Mouse (Mus musculus): ENCODE measurements around the gene Snx8.
A peak's percentile ranks its signal among the peaks of the same experiment; 100 is the strongest.

Gene Snx8

DNA sequence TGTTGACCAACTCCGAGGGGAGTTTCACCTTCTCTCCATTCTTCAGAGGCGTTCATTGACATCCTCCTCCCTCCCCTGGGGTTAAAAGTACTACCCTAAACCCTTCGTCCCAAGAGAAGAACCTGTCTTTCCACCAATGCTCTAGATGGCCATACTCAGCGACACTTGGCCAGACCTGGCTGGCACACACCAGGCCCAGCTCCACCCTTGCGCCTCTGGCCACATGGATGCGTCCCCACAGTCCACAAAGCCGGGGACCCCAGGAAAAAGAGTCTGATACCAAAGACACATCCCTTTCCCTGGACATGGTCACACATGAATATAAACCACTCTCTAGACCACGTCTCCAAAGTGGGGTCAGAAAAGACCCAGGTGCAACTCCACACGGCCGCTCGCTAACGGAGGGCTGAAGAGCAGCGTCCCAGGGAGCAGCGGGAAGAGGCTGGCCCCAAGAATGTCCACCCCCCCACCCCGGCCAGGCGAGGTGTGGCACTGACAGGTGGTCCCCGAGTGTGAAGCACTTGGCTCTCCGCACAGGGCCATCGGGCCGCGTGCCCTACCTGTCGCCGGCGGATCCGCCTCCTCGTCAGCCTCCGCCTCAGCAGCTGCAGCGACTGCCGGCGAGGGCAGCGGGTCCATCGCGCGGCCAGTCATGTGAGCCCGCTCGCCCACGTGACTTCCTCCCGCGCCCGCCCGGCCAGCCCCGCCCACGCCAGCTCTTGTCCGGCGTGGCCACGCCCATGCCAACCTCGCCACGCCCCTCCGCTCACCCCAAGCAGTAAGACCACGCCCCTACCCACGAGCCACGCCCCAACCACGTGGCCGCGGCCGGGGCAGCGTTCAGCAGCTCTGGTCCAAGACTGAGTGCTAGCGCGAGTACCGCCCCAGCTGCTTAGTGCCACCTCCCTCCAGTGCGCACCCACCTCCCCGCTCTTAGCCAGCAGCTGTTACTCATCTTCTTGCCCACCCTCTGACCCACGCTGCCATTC is at the start of gene Snx8:
Gene Snx8 (minus strand): TSS at position 675 of the 989 bp plus-strand sequence.
- peak; percentile 91 for DNase-seq (ENCODE audit: low spot score)

DNA sequence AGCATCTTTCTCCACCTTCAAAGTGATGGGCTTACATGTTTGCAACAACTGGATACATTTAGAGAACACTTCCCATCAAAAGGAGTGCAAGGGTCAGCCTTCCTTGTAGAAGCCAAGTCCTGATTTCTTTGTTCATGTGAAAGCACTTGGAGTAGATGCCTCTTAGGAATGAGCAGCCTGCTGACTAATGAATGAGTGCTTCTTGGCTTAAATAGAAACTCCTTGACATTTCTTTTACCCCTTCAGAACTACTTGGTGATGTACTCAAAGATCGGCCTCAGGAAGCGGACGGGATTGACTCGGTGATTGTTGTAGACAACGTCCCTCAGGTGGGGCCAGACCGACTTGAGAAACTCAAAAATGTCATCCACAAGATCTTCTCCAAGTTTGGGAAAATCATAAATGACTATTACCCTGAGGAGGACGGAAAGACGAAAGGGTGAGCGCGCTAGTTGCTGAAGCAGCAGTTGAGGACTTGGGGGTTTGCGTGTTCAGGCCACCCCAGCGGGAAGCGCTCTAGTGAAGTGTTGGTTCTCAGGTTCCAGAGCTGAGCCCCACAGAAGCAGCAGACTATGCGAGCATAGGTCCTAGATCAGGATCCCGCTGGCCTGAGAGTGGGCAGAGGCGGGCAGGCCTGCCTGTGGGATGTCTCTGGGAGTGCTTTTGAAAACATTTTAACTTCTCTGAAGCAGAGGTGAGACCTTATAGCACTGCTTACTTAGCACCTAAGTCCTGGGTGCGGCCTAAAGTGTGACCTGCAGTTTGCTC is 36.1 kb upstream of the Snx8 start:
- no peak for DNase-seq (ENCODE audit: low spot score)

GRCm38 (mm10) chr5:140420616-140421015 is 31.6 kb upstream of the Snx8 start:
- no peak for DNase-seq (ENCODE audit: low spot score)

DNA sequence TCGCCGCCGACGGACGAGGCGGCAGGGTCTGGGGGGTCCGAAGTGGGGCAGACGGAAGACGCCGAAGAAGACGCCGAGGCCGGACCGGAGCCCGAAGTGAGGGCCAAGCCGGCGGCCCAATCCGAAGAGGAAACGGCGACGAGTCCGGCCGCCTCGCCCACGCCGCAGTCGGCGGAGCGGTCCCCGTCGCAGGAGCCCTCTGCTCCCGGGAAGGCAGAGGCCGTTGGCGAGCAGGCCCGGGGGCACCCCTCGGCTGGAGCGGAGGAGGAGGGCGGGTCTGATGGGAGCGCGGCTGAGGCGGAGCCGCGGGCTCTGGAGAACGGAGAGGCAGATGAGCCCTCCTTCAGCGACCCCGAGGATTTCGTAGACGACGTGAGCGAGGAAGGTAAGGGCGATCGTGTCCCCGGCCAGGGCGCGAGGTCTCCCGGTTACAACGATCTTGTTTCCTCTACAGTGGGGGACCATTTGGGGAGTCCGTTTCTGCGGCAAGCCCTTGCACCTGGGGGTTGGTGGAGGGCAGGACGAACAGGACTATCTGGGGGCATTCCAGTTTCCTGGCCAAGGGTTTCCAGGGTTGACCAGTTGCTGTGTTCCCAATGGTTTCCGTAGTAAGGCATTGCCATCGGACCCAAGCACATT is 30.5 kb upstream of the Snx8 start:
- DNase-seq (ENCODE audit: low spot score): no peak

GRCm38 (mm10) chr5:140418489-140419441 is 29.7 kb upstream of the Snx8 start, which contains the start of gene Eif3b:
TSS of gene Eif3b (plus strand) at chr5:140419328.
- peak; percentile 85 for DNase-seq (ENCODE audit: low spot score)

DNA sequence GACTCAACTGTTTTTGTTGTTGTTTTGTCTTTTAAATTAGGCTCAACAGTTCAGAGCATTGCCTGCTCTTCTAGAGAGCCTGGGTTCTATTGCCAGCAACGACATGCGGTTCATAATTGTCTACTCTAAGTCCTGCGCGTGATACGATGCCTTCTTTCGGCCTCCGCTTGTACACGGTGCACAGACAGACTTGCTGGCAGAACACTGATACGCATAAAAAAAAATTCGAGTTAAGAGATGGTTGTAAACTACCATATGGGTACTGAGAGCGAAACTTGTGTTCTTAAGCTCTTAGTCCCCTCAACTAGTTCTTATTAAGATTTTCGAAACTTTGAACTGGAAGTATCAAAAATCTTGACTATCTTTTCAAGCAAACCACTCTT is 29.0 kb upstream of the Snx8 start:
- DNase-seq (ENCODE audit: low spot score): no peak

DNA sequence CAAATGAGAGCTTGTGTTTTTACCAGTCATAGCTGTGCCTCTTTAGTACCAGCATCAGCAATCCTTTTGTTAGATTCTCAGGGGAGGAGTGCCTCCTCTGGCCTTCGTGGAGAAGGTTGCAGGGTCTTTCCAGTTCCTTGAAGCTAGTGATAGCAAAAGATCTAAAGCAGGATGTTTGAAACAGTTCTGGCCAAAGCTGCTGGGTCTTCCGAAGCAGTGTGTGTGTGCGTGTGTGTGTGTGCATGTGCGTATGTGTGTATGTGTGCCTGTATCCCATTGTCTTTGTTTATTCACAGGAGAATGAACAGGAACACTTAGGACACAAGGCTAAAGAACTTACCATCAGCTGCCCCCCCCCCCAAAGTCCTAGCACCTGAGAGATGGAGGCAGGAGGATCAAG is 25.6 kb upstream of the Snx8 start:
- no peak for DNase-seq (ENCODE audit: low spot score)

DNA sequence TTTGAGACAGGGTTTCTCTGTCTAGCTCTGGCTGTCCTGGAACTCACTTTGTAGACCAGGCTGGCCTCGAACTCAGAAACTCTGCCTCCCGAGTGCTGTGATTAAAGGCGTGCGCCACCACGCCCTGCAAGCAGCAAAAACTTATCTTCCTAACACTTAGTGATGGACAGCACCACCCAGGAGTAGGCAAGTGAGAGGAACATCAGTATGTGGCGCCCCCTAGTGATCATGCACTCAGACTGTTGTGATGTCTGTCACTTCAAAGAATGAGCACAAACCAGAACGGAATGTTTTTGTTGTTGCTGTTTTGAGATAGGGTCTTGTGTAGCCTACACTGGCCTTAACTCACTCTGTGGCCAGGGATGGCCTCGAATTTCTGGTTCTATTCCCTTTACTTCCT is 22.3 kb upstream of the Snx8 start:
- no peak for DNase-seq (ENCODE audit: low spot score)

DNA sequence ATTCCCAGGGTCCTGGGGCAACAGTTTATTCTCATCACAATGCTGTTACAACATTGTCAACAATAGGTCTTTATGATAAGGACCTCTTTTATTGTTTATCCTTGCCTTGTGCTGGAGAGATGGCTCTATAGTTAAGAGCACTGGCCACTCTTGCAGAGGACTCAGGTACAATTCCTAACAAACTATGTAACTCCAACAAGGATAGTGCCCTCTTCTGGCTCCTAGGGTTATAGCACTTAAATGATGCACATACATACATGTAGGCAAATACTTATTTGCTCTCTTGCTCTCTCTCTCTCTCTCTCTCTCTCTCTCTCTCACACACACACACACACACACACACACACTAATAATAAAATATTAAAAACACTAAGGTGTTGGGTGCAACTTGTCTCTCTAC is 19.7 kb upstream of the Snx8 start:
- no peak for DNase-seq (ENCODE audit: low spot score)

DNA sequence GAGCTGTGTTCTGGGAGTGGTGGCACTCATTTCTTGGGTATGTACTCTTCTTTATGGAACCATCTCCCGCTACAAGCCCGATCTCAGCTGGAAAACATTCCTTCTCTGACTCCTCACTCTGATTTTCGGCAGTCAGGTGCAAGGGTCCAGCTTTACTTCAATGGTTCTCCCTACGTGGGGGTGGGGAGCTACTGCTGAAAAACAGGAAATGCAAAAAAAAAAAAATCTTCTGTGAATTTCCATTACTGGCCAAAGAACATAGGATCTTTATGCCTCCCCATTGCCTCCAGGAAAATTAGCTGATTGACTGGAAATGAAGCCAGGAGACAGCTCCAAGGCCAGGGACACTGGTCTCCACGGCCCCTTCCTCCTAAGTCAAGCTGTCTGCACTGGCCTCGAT is 17.6 kb upstream of the Snx8 start:
- no peak for DNase-seq (ENCODE audit: low spot score)

DNA sequence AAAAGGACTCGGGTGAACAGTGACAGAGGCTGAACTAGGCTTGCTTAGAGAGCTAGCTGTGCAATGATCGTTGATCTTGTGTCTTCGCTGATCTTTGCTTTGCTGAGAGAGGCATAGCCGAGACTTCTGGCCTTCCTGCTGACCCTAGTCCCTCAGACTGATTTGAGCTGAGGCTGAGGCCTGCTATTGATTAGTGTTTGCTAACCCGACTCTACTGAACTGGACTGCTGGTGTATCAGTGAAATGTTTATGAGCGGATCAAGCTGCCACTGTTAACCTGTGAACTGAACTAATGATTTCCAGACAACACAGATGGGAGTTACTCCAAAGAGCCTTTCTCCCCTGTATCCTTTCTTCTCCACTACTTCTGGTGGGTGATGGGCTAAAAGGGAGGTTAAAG is 16.1 kb upstream of the Snx8 start:
- DNase-seq (ENCODE audit: low spot score): no peak

DNA sequence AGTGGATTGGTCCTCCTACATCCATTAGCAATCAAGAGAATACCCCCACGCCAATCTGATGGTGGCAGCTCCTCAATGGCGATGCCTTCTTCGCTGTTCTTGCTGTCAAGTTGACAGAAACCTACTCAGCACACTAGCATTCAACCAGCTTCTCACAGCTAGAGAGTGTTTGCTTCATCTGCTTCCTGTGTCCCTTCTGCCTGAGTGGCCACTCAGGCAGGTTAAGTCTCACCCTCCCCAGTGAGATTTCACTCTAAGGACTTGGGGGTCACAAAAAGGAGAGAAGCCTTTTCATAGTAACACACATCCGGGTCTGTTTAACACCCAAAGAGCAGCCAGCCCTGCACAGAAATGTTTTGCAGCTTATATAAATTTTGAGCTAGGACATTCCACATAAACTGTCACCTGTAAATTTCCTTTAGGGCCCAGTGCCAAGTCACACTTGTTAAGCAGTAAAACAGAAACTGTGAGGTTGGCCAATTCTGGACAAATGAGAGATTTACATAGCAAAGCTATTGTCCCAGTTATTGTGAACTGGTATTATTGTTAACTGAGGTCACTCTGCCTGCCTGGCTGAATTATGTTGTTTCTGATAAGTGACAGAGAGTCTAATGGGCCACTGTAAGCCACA is 13.7 kb upstream of the Snx8 start:
- no peak for DNase-seq (ENCODE audit: low spot score)

GRCm38 (mm10) chr5:140396166-140396940 is 7.3 kb upstream of the Snx8 start:
- no peak for DNase-seq (ENCODE audit: low spot score)

DNA sequence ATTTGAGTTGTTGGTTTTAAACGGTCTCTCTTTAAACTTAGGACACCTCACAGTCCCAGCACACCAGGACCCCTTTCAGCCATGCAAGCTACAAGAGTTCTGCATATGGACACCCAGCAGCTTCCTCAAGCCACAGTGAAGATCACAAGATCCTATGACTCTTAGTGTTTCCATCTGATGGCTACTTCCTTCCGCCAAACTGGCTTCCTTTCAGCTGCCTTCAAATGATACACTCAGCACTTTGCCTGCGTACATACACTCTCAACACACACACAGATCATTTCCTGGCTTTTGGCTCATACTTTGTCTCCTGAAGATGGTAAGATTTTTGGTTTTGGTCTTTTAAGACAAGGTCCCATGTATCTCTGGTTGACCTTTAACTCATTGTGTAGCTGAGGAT is 3.6 kb upstream of the Snx8 start:
- no peak for DNase-seq (ENCODE audit: low spot score)

- no peak for DNase-seq (ENCODE audit: low spot score)
These were observed 2.9 kb upstream of the Snx8 start for GRCm38 (mm10) chr5:140391981-140392380.

DNA sequence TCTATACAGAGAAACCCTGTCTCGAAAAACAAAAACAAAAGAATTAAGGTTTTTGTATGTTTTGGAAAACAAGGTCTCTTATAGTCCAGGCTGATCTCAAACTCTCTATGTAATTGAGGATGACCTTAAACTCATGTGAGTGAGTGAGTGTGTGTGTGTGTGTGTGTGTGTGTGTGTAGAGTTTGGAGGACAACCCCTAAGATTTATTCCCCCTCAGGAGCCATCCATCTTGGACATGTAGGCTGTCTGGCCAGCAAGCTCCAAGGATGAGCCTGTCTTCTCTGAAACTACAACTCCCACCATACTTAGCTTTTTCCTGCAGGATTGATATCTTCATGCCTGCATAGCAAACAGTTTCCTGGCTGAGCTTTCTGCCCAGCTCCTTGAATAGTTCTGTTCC is 2.4 kb upstream of the Snx8 start:
- DNase-seq (ENCODE audit: low spot score): no peak

DNA sequence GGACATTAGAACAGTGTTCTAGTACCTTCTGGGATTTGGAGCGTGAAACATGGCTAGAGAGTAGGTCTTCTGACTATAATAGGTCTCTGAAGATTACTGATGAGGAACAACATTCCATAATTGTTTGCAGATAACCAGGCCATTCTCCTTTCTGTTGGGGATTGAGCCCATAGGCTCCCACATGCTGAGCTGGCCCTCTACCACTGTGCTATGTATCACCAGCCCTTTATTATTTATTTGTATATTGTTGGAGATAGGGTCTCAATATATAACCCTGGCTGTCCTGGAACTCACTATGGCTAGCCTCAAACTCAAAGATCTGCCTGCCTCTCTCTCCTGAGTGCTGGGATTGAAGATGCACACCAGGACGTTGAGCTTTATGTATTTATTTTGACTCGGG is 585 bp upstream of the Snx8 start:
- DNase-seq (ENCODE audit: low spot score): no peak

DNA sequence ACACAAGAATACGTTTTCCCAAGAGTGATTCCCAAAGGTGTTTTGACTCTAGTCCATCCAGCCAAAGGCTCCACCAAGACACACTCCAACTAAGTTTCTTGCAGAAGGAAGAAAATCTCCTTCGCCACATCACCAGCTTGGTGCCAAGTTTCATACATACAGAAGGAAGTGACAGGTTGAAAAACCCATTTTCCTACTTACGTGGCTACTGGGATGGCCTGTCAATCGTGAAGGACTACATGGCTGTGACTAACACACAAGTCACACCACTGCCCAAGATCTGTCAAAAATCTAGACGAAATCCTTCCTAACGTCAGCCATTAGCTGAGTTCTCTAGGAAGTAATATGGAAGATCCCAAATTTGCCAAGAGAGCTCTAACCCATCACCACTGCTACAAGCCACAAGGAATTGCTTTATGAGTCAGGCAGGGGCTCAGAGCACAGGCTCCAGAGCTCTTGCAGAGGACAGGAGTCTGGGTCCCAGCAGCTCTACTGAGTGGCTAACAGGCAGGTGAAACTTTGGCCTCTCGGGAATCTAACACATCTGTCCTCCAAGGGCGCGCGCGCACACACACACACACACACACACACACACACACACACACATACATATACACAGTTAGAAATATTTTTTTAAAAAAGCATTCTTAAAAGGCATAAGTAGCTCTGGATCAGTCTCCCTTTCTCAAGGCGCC is 1.1 kb downstream of the Snx8 start:
- DNase-seq (ENCODE audit: low spot score): no peak

DNA sequence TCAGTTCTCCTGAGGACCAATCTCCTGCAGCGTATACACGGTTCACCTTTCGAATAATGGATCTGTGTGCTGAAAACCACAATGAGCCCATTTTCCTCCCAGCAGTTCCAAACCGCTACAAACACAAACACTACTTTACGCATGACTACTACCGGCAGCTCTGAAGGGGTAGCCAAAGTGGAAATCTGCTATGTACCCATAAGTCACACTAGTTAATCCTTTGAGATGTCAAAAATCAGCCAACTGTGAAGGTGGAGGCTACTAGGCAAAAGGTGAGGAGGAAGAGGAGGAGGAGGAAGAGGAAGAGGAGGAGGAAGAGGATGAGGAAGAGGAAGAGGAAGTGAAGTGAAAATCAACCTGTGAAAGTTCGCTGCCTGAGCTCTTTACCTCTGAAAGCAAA is 1.8 kb downstream of the Snx8 start:
- DNase-seq (ENCODE audit: low spot score): no peak

- DNase-seq (ENCODE audit: low spot score): no peak
These were observed 4.6 kb downstream of the Snx8 start for GRCm38 (mm10) chr5:140384462-140384861.

Measured in left cerebral cortex, adult 11 months (tissue).